In genomic region chr19:46396109-46396508, GRCm38 (mm10) we compare ENCODE assay signal across 7 mouse cellular contexts. TPM values are rescaled to one million over a fixed set of nuclear protein-coding genes. Genes with fewer than 3 reads are reported as not detected.
DNase-seq lines count a peak whose midpoint lies in the region; ATAC-seq and TF ChIP-seq lines count a peak whose summit lies in the region.

No protein-coding gene starts in this region.

- no peak for TF ChIP-seq EP300 in lung, postnatal 0 days (IDR thresholded peaks at IDR 0.05)
- no peak for TF ChIP-seq EP300 in liver, embryonic 14.5 days (IDR thresholded peaks at IDR 0.05; ENCODE audit: low read depth)
- TF ChIP-seq EP300 in stomach, postnatal 0 days (optimal IDR thresholded peaks at IDR 0.05), result no peak

- no peak for TF ChIP-seq CTCF in lung, postnatal 0 days (IDR thresholded peaks at IDR 0.05)
- TF ChIP-seq CTCF in liver, embryonic 14.5 days (IDR thresholded peaks at IDR 0.05; ENCODE audit: low read depth), result no peak
- TF ChIP-seq CTCF in stomach, postnatal 0 days (IDR thresholded peaks at IDR 0.05; ENCODE audit: low read depth), result no peak

- H3K27me3 ChIP-seq in lung, postnatal 0 days (replicated peaks; ENCODE audit: insufficient read depth, low read length), result no peaks in the 10 kb centered on the region
- H3K27me3 ChIP-seq in forebrain, embryonic 14.5 days (replicated peaks; ENCODE audit: control insufficient read depth, insufficient read depth, low read length), result no peaks in the 10 kb centered on the region
- no peaks in the 10 kb centered on the region for H3K27me3 ChIP-seq in liver, embryonic 14.5 days (ENCODE audit: control insufficient read depth, insufficient read depth, low read length)
- H3K27me3 ChIP-seq in stomach, postnatal 0 days (ENCODE audit: control insufficient read depth, insufficient read depth, low read length), result no peaks in the 10 kb centered on the region

- ATAC-seq in lung, postnatal 0 days, result no peak
- no peak for ATAC-seq in forebrain, embryonic 14.5 days
- no peak for ATAC-seq in liver, embryonic 14.5 days (ENCODE audit: insufficient read depth)
- ATAC-seq in stomach, postnatal 0 days (ENCODE audit: low FRiP score, low TSS enrichment), result no peak

- H3K9me3 ChIP-seq in lung, postnatal 0 days (ENCODE audit: low read length), result no peaks in the 10 kb centered on the region
- H3K9me3 ChIP-seq in forebrain, embryonic 14.5 days (replicated peaks; ENCODE audit: control insufficient read depth, low read length), result no peaks in the 10 kb centered on the region
- H3K9me3 ChIP-seq in liver, embryonic 14.5 days (ENCODE audit: control insufficient read depth, low read length), result no peaks in the 10 kb centered on the region
- no peaks in the 10 kb centered on the region for H3K9me3 ChIP-seq in stomach, postnatal 0 days (ENCODE audit: control insufficient read depth, low read length)

- peaks cover 18% of the 10 kb centered on the region for H3K4me1 ChIP-seq in lung, postnatal 0 days (ENCODE audit: insufficient read depth, low read depth, low read length)
- peaks cover 29% of the 10 kb centered on the region for H3K4me1 ChIP-seq in forebrain, embryonic 14.5 days (ENCODE audit: control insufficient read depth, insufficient read depth, low read length)
- peaks cover 11 to 21% of the 10 kb centered on the region in 2 experiments for H3K4me1 ChIP-seq in liver, embryonic 14.5 days (replicated peaks; ENCODE audit: control insufficient read depth in 2 of 2, insufficient read depth in 2 of 2, low read length in 1 of 2)
- H3K4me1 ChIP-seq in stomach, postnatal 0 days (replicated peaks; ENCODE audit: control insufficient read depth, insufficient read depth), result peaks cover 7% of the 10 kb centered on the region; the same call in 1 of the 2 replicates

- peak overlapping the region; percentile 58 for H3K4me2 ChIP-seq in lung, postnatal 0 days (replicated peaks; ENCODE audit: low read depth, low read length)
- peak overlapping the region; percentile 44 for H3K4me2 ChIP-seq in forebrain, embryonic 14.5 days (ENCODE audit: low read length)
- H3K4me2 ChIP-seq in liver, embryonic 14.5 days (ENCODE audit: low read depth), result peak overlapping the region; percentile 98
- peak overlapping the region; percentile 60 for H3K4me2 ChIP-seq in stomach, postnatal 0 days (replicated peaks; ENCODE audit: low read depth)

- 12% methylated on average over 8 of the region's 8 CpGs for WGBS in lung, postnatal 0 days
- 12% methylated on average over 8 of the region's 8 CpGs for WGBS in forebrain, embryonic 14.5 days
- 7% methylated on average over 8 of the region's 8 CpGs for WGBS in liver, embryonic 14.5 days (ENCODE audit: insufficient replicate concordance)
- WGBS in stomach, postnatal 0 days, result 10% methylated on average over 8 of the region's 8 CpGs

- H3K4me3 ChIP-seq in lung, postnatal 0 days (ENCODE audit: low read depth, low read length), result peak overlapping the region; percentile 91
- peak overlapping the region; percentile 76 for H3K4me3 ChIP-seq in forebrain, embryonic 14.5 days (ENCODE audit: low read depth, low read length)
- H3K4me3 ChIP-seq in liver, embryonic 14.5 days (ENCODE audit: insufficient read depth in 1 of 2, low read depth in 2 of 2, low read length in 2 of 2), result peak overlapping the region; percentile 83 to 90
- peak overlapping the region; percentile 79 for H3K4me3 ChIP-seq in stomach, postnatal 0 days (ENCODE audit: low read depth, low read length)

- H3K9ac ChIP-seq in lung, postnatal 0 days (replicated peaks; ENCODE audit: low read depth), result no peak overlapping the region
- H3K9ac ChIP-seq in forebrain, embryonic 14.5 days (ENCODE audit: low read length), result no peak overlapping the region
- peak overlapping the region; percentile 82 for H3K9ac ChIP-seq in liver, embryonic 14.5 days (replicated peaks)
- no peak overlapping the region for H3K9ac ChIP-seq in stomach, postnatal 0 days (ENCODE audit: low read length)

- peak overlapping the region; percentile 81; the same call in 1 of the 2 replicates for H3K27ac ChIP-seq in lung, postnatal 0 days (ENCODE audit: low read length)
- no peak overlapping the region for H3K27ac ChIP-seq in forebrain, embryonic 14.5 days (ENCODE audit: low read depth, low read length)
- H3K27ac ChIP-seq in liver, embryonic 14.5 days, result peak overlapping the region; percentile 68
- H3K27ac ChIP-seq in stomach, postnatal 0 days (replicated peaks), result 0 out of 2 replicates have a peak overlapping the region, but pooled peaks have one; percentile 81

- DNase-seq in lung, postnatal 0 days (ENCODE audit: low spot score), result no peak
- DNase-seq in lung, postnatal 10 days, result no peak
- no peak for DNase-seq in forebrain, embryonic 14.5 days (ENCODE audit: low spot score)
- DNase-seq in liver, embryonic 14.5 days (ENCODE audit: low read depth in 3 of 3, low spot score in 3 of 3), result no peak
- no peak for DNase-seq in stomach, postnatal 0 days (ENCODE audit: low spot score)
- no peak for DNase-seq in right cerebral cortex, postnatal 4 days
- DNase-seq in cerebellum, adult 11-12 months, result no peak

- no peaks in the 10 kb centered on the region for H3K36me3 ChIP-seq in lung, postnatal 0 days (ENCODE audit: insufficient read depth, low read length)
- peaks cover 15% of the 10 kb centered on the region for H3K36me3 ChIP-seq in forebrain, embryonic 14.5 days (ENCODE audit: control insufficient read depth, insufficient read depth, low read length)
- H3K36me3 ChIP-seq in liver, embryonic 14.5 days (replicated peaks; ENCODE audit: control insufficient read depth, insufficient read depth, low read depth), result 0 out of 2 replicates have a peak, but pooled peaks cover under 1% of the 10 kb centered on the region
- peaks cover 1% of the 10 kb centered on the region; the same call in 1 of the 2 replicates for H3K36me3 ChIP-seq in stomach, postnatal 0 days (ENCODE audit: control insufficient read depth, insufficient read depth, low read length)

RNA-seq across cellular contexts. Expression of gene Actr1a, which starts 0.6 kb away (rescaled TPM):
- polyA plus RNA-seq in lung, postnatal 0 days (2015; fragmentation: Nextera tagmentation; extraction: Ambion mirVana), result 98.2 and 104 TPM in 2 replicates
- polyA plus RNA-seq in forebrain, embryonic 14.5 days (2014; fragmentation: Nextera tagmentation; extraction: Ambion mirVana), result 402 and 428 TPM in 2 replicates
- 23.5 and 28.1 TPM in 2 replicates for polyA plus RNA-seq in liver, embryonic 14.5 days (2012; rRNA removed)
- polyA plus RNA-seq in liver, embryonic 14.5 days (2014; fragmentation: Nextera tagmentation; extraction: Ambion mirVana), result 47.0 and 51.4 TPM in 2 replicates
- polyA plus RNA-seq in stomach, postnatal 0 days (2015; fragmentation: Nextera tagmentation; extraction: Ambion mirVana), result 90.1 and 94.7 TPM in 2 replicates

RNA-seq across cellular contexts. Expression of gene Sufu, which starts 0.6 kb away (rescaled TPM):
- polyA plus RNA-seq in lung, postnatal 0 days (2015; fragmentation: Nextera tagmentation; extraction: Ambion mirVana), result 13.1 and 14.2 TPM in 2 replicates
- polyA plus RNA-seq in forebrain, embryonic 14.5 days (2014; fragmentation: Nextera tagmentation; extraction: Ambion mirVana), result 21.8 and 27.8 TPM in 2 replicates
- 3.2 and 3.6 TPM in 2 replicates for polyA plus RNA-seq in liver, embryonic 14.5 days (2012; rRNA removed)
- 4.2 and 5.4 TPM in 2 replicates for polyA plus RNA-seq in liver, embryonic 14.5 days (2014; fragmentation: Nextera tagmentation; extraction: Ambion mirVana)
- polyA plus RNA-seq in stomach, postnatal 0 days (2015; fragmentation: Nextera tagmentation; extraction: Ambion mirVana), result 9.5 and 9.9 TPM in 2 replicates

RNA-seq across cellular contexts. Expression of gene 2310034G01Rik, which starts 46.0 kb away (rescaled TPM):
- polyA plus RNA-seq in lung, postnatal 0 days (2015; fragmentation: Nextera tagmentation; extraction: Ambion mirVana), result 5.0 and 7.1 TPM in 2 replicates
- polyA plus RNA-seq in forebrain, embryonic 14.5 days (2014; fragmentation: Nextera tagmentation; extraction: Ambion mirVana), result 1.8 and 2.2 TPM in 2 replicates
- polyA plus RNA-seq in liver, embryonic 14.5 days (2012; rRNA removed), result 0.17 and 0.21 TPM in 2 replicates
- polyA plus RNA-seq in liver, embryonic 14.5 days (2014; fragmentation: Nextera tagmentation; extraction: Ambion mirVana), result 0.16 and 0.74 TPM in 2 replicates
- 1.6 and 1.7 TPM in 2 replicates for polyA plus RNA-seq in stomach, postnatal 0 days (2015; fragmentation: Nextera tagmentation; extraction: Ambion mirVana)

RNA-seq across cellular contexts. Expression of gene Mfsd13a, which starts 55.2 kb away (rescaled TPM):
- 6.4 and 6.6 TPM in 2 replicates for polyA plus RNA-seq in lung, postnatal 0 days (2015; fragmentation: Nextera tagmentation; extraction: Ambion mirVana)
- 7.2 TPM in 2 replicates for polyA plus RNA-seq in forebrain, embryonic 14.5 days (2014; fragmentation: Nextera tagmentation; extraction: Ambion mirVana)
- polyA plus RNA-seq in liver, embryonic 14.5 days (2012; rRNA removed), result 9.5 and 12.5 TPM in 2 replicates
- polyA plus RNA-seq in liver, embryonic 14.5 days (2014; fragmentation: Nextera tagmentation; extraction: Ambion mirVana), result 8.3 and 9.5 TPM in 2 replicates
- polyA plus RNA-seq in stomach, postnatal 0 days (2015; fragmentation: Nextera tagmentation; extraction: Ambion mirVana), result 5.3 and 7.7 TPM in 2 replicates

RNA-seq across cellular contexts. Expression of gene Cuedc2, which starts 57.6 kb away (rescaled TPM):
- polyA plus RNA-seq in lung, postnatal 0 days (2015; fragmentation: Nextera tagmentation; extraction: Ambion mirVana), result 94.9 and 99.9 TPM in 2 replicates
- 402 and 405 TPM in 2 replicates for polyA plus RNA-seq in forebrain, embryonic 14.5 days (2014; fragmentation: Nextera tagmentation; extraction: Ambion mirVana)
- 35.3 and 54.9 TPM in 2 replicates for polyA plus RNA-seq in liver, embryonic 14.5 days (2012; rRNA removed)
- polyA plus RNA-seq in liver, embryonic 14.5 days (2014; fragmentation: Nextera tagmentation; extraction: Ambion mirVana), result 76.6 and 79.2 TPM in 2 replicates
- polyA plus RNA-seq in stomach, postnatal 0 days (2015; fragmentation: Nextera tagmentation; extraction: Ambion mirVana), result 75.3 and 77.5 TPM in 2 replicates

Comparison
In these comparisons a context has a peak if more than half of its experiments do, and no peak if none do; other contexts are left out.
1. H3K4me2 ChIP-seq: peak in every context shown above with its lines; median percentile 98 in liver, embryonic 14.5 days; 60 in stomach, postnatal 0 days; 58 in lung, postnatal 0 days; 44 in forebrain, embryonic 14.5 days.